Mouse (Mus musculus): ENCODE data around the gene Sbf2.
A peak's percentile ranks its signal among the peaks of the same experiment; 100 is the strongest.
"Not testable (repeated sequence)": the region's sequence is repeated elsewhere in the genome, so short reads cannot be mapped to it uniquely, and the experiment has no call there.

The Sbf2 gene

DNA sequence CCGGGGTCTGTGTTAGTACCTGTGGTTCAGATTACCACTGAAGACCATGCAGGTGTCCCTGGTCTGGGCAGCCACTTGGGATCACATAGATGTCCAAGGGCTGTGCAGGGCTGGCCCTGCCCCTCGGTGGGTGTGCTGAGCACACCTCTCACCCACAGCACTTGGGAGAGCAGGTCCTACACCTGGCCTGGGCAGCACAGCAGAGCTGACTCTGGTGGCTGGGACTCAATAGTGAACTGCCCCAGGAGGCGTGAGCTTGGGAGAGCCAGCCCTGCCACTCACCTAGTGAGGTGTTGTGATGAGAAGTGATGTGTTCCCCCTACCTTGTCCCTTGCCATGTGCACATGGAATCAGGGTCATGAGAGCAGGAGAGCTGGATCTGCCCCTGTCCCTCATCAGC lies 31.0 kb downstream of the Sbf2 start:
- DNase-seq (ENCODE audit: low spot score): no peak

DNA sequence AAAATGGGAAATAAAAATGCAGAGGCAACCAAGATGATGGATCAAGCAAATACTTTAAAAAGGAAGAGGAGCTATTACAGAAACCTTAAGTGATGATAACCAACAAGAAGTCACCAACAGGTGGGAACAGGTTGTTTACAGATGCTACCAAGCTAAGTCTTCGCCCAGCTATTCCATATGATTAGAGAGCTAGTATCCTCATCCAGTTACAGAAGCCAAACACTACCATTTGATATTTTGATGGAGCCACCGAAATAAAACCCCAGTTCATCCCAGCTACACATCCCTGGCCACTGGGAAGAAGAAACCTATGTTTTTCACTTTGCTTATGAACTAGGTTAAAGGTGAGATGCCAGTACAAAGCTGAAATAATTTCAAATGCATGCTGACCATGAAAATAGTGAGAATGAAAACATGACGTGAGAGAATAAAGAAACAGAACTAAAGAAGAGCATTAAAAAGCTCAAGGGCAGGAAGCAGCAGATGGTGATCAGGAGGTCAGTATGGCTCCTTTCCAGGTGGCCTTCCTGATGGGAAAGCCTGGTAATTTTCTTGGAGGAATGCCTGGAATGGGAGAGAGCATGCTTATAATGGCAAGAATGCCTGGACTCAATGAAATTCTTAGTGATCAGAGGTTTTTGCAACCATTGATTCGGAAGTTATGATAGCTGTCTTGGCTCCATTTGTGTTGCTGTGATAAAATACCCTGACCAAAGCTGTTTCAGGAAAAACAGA lies 48.7 kb downstream of the Sbf2 start:
- no peak for DNase-seq (ENCODE audit: low spot score)

DNA sequence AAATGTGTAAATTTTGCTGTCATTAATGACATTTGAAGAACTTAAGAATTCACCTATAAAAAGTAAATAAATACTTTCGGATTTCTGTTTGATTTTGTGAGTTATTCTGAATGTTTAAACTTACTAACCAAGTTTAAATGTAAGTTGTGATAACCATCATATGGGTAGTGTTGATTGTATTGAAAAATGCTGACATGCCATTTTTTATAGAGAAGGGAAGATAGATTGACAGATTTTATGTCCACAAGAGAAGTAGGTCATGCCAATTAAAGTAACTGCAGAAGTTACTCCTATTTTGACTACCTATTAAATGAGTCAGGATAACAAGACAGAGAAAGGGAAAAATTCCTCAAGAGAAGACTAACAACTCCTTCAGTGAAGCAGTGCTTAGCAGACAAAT lies 53.1 kb downstream of the Sbf2 start:
- DNase-seq (ENCODE audit: low spot score): no peak

DNA sequence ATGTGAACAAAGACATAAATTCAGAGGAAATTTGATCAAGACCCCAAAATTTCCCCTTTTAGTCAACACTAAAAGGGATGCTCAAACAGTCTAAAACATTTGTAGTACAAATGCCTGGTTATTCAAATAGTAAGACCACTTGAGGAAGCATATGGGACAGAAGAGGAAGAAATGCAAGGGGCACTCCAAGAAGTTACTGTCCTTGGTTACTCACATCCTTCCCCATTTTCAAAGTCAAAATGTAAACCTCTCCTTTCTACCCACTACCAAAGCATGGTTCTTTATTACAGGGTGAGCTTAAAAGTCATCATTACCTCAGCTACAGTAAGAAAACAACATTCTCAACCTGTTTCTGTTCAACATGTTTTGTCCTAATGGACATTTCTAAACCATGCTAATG lies 57.7 kb downstream of the Sbf2 start:
- no peak for DNase-seq (ENCODE audit: low spot score)

DNA sequence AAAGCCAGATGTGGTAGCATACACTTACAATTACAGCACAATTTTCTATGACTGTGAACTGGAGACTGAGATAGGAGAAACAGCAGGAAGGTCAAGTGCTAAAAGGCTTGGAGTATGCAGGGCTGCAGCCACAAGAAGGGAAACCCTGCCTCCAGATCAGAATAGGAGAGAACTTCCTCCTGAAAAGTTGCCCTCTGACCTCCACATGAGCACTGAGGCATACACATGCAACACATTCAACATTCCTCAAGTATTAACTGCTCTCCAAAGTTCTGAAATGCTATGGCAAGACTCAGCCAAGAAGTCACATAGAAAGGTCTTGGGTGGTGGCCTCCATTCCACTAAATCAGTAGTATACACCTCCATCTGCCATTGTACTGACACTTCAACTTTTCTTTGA lies 58.5 kb downstream of the Sbf2 start:
- DNase-seq (ENCODE audit: low spot score): no peak

DNA sequence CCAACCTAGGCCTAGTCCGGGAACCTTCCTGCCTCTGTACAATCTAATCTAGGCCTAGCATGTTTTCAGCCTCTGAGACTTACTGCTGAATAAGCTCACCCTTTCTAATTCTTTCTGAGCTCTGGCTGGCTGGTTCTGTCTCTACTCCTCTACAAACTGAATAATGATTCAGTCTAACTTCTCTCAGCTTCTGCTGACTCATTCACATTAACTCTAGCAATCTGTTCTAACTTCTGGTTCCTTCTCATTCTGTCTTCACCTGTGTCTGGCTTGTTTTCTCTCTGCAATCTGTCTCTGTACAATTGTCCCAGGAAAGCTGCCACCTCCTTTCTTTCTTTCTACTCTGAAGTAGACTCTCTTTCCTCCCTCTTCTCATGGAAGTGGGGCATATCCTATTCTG lies 59.5 kb downstream of the Sbf2 start:
- peak; percentile 16 for DNase-seq (ENCODE audit: low spot score)

DNA sequence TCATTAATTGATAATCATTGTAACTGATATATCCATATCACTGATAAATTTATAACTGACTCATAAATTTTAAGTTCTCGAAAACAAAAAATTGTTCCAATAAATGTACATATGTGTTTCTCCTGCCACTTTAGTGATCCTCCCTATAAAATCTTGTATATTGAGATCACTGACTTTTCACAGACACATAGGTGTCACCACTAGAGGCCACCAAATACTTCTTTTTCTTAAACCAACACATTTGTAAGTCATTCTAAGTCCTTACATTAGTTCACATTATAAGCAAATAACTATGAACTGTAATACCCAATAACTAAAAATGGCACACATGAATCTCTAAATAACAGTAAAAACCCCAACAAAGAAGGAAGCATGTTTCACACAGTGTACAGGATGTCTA lies 66.5 kb downstream of the Sbf2 start:
- DNase-seq (ENCODE audit: low spot score): no peak

DNA sequence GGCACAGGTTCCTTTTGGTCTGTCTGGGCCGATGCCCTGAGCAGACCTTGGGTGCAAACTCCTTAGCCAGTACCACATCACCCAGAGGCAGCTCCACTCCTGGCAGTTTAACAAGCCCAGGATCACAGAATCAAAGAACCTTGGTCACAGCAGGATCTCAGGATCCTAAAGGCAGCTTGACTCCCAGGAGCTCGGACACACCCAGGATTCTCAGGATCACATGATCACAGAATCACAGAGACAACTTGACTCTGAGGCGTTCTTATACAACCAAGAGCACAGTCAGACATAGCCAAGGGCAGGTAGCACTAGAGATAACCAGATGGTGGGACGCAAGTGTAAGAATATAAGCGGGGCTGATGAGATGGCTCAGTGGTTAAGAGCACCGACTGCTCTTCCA lies 71.4 kb downstream of the Sbf2 start:
- DNase-seq (ENCODE audit: low spot score): no peak

DNA sequence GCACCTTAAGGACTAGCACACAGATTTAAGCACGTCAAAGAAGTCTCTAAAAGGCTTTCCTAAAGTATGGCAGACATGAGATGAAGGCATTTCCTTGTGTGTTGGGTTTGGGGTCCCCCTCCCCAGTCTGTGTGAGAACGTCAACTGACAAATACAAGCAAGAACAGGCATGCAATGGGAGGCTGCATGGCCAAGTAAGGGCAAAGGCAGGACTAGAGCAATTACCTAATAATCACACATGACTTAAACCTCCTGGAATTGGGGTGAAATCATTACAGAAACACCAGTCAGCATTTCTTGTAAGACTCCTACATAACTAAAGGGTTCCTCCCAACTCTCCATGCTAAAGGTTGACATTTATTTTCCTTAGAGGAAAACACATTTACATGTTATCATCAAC lies 75.5 kb downstream of the Sbf2 start:
- DNase-seq (ENCODE audit: low spot score): no peak

DNA sequence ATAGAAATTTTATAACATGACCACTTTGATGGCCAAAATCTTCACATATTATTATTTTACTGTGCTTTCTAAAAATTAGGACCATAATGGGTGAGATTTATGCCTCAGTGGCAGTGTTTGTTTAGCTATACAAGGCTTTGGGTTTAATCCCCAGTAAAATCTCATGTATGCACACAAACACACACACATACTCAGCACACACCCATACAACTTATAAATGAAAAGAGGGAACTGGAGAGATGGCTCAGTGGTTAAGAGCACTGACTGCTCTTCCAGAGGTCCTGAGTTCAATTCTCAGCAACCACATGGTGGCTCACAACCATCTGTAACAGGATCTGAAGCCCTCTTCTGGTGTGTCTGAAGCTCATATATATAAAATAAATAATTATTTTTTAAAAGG lies 84.4 kb downstream of the Sbf2 start:
- DNase-seq (ENCODE audit: low spot score): not testable (repeated sequence)

DNA sequence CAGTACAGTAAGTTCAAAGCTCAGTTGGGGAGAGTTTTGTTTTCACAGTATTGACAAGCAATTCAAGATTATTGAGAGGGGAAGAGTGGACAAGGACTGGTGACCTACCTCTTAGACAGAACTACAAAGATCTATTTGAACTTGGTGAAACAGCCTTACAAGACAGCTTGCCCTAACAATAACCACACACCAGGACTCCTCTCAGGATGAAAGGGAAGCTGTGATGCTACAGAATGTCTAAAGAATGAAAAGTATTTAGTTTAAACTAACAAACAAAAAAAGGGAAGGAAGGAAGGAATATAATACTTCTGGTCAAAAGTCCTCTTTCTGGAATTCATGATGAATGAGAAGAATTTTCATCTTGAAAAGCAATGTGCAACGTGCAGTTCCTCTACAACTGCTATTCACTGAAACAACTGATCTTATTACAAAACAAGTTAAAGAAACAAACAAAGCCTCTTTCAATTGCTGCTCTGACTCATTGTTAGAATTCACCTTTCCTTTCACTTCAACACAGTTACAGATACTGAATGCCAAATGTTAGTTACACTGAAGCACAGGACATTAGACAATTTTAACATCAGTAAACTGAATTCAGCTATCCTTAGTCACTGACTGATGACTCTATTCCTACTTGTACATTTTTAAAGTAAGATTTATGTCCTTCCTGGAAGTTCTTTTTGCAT lies 89.5 kb downstream of the Sbf2 start:
- no peak for DNase-seq (ENCODE audit: low spot score)

DNA sequence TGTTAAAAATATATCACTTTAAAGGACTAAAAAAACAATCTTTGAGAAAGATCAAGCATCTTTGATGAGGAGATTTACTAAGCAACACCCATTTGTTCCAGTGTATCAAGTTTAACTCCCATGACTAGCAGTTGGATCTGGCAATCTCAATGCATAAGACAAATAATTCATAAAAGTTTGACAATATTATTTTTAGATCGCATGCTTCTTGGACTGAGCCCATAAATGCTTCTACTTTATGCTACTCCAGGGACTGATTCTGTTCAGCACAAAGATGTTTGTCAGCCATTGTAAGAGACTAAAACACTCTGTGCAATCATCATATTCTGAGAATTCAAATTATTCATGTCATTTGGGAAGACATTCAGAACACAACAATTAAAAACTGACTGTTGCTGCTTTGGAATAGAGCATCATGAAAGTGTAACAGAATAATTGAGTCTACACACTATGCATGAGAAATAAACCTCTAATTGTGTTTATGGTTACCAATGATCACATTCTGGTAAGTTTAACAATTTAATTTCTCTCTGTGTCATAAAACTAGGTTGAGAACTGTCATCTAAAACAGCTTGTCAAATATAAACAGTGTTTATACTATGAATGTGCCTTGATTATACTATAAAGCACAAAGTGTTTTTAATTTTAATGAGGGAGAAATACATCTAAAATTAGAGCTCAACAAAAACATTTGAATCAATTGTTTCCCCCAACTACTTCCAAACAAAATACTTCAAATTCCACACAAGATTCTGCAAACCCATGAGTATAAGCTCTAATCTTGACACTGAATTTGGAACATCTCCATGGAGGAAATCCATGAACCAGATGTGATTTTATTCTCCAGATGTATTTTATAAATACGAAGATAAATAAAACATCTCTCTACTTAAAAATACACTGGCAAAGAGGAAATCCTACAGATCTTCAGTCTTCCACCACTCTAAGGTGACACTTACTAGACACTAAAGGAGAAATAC lies 98.2 kb downstream of the Sbf2 start:
- DNase-seq (ENCODE audit: low spot score): no peak

DNA sequence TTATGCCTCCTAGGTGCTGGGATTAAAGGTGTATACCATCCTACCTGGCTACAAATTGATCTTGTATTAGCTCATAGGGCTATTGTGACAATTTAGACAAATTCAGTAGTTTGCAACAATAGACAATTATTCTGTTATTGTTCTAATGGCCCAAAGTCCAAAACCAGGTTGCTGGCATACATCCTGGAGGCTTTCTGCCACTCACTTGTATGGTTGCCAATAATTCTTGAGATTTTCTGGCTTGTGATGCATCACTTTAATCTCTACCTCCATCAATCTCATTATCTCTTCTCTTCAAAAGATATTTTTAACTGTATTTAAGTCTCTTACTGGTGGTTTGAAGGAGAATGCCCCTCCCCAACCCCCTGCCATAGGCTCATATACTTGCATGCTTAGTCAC lies 100.6 kb downstream of the Sbf2 start:
- DNase-seq (ENCODE audit: low spot score): no peak

DNA sequence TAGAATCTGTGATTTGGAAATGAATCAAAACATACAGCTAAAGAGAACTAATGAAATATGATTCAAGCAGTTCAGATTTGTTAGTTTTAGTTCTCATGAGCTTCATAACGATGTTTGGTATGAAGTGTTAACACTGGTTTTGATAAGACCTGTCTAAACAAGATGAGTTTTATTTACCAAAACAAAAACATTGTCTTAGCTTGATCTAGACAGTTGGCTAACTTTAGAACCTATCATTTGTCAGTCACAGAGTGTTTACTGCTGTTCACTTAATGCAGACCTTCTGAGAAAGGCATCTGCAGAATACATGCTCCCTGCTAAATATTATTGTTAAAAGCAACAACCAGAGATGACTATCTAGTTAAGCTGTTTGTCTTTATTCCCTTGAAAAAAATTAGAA lies 116.1 kb downstream of the Sbf2 start:
- no peak for DNase-seq (ENCODE audit: low spot score)

DNA sequence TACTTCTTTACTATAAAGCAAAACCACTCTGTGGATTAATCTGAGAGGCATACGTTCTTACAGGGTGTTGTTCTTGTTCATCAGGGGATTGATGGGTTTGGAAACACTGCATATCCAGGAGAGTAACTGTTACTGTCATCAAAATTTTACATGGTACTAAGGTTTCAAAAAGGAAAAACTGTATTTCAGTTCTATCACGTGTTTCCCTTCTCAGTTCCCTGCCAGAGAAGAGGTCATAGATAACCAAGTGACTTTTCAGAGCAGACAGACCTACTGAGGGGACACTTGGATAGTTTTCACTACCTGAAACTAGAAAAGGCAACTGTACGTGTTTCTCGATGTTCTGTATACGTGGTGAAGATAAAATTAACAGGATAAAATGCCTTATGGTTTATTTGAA lies 123.7 kb downstream of the Sbf2 start:
- DNase-seq (ENCODE audit: low spot score): no peak

DNA sequence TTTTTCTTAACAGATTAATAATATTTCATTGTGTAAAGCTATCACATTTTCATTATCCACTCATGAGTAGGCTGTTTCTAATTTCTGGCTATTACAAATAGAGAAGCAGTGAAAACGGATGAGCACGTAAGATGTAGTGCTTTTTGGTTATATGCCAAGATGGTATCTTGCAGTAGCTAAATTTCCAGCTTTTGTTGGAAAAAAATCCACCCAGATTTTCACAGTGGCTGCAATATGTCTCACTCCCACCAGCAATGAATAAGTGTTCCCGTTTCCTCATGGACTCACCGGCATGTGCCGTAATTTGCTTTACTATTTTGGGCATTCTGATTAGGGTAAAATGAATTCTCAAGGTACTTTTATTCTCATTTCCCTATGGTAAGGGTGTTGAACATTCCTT lies 129.7 kb downstream of the Sbf2 start:
- DNase-seq (ENCODE audit: low spot score): peak; percentile 16

DNA sequence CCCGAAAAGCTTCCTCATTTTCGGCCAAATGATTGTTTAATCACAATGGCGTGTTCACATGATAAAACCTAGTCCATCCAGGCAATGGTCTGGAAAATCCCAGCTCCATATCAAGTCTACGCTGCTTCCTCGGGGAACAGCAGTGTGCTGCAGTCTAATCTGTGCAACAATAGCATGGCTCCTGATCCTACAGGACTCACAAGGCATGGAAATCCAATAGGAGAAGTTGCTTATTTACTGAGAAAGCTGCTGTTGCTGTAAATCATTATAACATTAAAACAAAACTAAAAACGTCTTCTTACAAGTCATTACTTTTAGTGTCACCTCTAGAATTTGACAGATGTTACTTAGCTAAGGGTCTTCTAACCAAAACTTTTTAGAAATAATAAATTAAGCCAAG lies 143.7 kb downstream of the Sbf2 start:
- no peak for DNase-seq (ENCODE audit: low spot score)

DNA sequence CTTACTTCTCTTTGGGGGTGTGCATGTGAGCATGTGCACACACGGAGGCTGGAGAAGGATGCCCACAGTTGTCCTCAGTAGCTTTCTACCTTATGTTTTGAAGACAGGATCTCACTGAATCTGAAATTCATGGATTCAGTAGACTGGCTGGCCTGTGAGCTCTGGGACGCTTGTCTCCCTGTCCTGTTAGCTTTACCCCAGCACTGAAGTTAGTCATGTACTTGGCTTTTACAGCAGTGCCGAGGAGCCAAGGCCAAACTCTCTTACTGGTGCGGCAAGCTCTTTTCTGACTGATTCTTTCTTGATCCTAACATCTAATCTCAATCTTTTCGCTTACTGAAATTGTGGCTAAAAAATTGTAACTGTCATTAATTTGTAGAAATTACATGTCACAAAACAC lies 151.3 kb downstream of the Sbf2 start:
- DNase-seq (ENCODE audit: low spot score): no peak

DNA sequence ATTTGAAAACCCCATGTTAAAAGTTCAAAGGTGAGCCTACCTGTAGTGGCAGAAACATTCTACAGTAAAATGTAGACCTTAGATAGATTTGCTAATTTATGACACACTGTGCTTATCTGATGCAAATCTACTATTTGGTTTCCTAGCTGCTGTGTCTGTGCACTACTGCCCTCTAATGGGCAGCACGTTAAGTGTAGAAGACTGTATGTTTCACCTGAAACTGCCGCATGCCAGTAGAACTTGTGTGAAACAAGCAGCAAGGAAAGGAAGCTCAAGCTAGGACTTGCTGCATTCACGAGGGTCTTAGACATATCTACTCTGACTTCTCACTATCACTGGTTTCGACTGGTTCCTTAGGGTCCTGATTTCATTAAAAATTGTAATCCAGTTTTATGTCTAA lies 182.4 kb downstream of the Sbf2 start:
- peak; percentile 72 for DNase-seq (ENCODE audit: low spot score)

DNA sequence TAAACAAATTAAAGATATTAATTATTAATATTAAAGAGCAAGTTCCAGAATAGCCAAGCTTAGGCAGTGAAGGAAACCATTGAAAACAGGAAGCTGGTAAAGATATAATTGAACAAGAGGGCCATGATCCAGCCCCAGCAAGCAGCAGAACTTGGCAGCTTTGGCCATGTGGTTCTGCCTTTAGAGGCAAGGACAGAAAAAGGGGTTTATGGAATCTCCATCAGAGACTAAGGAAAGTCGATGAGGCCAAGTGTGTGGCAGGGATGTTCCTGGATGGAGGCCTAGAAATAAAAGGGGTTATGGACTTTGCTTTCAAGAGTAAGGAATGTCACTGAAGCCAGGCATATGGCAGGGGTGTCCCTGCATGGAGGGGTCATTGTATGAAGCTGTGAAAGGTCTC lies 198.4 kb downstream of the Sbf2 start:
- no peak for DNase-seq (ENCODE audit: low spot score)

DNA sequence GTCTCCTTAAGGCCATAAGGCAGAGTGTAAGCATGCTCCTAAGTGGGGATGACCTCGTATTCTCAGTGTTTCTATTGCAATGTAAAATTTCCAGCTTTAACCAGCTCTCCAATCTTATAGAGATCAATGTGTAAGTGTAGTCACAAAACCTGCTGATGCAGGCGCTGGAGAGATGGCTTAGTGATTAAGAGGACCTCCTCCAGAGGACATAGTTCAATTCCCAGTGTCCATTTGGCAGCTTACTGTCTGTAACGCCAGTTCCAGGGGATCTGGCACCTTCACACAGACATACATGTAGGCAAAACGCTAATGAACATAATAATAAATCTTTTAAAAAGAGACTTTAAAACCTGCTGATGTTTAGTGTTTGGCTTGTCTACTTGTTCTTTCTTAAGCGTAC lies 200.4 kb downstream of the Sbf2 start:
- DNase-seq (ENCODE audit: low spot score): no peak

DNA sequence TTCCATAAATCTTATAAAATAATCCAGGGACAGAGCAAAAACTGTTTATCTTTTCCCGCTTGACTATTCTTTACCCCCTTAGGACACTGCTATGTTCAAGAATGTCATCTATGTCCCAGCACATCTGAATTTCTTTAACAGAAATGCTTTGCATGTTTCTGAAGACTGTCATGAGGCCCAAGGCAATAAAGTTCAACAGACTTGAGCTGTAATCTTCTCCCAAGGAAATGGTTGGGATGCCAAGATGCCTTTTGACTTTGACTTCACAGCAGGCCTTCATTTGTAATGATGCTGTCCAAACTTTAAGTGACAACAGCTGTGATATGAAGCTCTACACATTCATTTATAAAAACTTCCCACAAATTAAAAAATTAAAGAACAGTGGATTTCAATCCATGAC lies 212.6 kb downstream of the Sbf2 start:
- DNase-seq (ENCODE audit: low spot score): no peak

DNA sequence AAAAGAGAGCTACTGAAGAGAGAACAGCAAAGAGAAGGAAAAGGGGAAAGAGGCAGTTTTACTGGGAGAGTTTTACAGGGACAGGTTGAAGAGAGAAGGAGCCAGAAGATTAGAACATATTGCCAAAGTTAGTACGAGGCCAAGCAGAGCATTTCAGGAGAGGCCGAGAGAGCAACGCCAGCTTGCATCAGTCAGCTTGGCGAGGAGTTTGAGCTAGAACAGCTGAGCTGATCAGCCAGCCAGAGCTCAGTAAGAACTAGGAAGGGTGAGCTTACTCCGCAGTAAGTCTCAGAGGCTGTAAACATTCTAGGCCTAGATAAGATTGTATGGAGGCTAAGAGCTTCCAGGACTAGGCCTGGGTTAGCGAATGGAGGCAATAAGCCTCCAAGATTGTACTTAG lies 222.1 kb downstream of the Sbf2 start:
- DNase-seq (ENCODE audit: low spot score): no peak

Measured in layer of hippocampus, adult 11-12 months (tissue).